Mouse (Mus musculus) midbrain, embryonic 13.5 days (tissue): ENCODE measurements around the gene Slc30a9. TPM values are rescaled to one million over a fixed set of nuclear protein-coding genes. Genes with fewer than 3 reads are reported as not detected.

Experiments used
- ATAC-seq: fragments of 200-750 bp; cut with Nextera tagmentation; 2 replicates; pipeline ENCODE4 v1.8.0; 2017; ENCODE audit warnings: mild to moderate bottlenecking, moderate TSS enrichment, moderate library complexity
- H3K27ac ChIP-seq: fragments of 300-500 bp; sonication (generic); 2 replicates; pipeline ENCODE4 v1.5.1; 2015; ENCODE audit warnings: inconsistent platforms, mild to moderate bottlenecking, moderate library complexity
- H3K27me3 ChIP-seq: fragments of 300-500 bp; sonication (generic); 2 replicates; pipeline ENCODE4 v1.6.1; 2015; ENCODE audit warnings: mild to moderate bottlenecking, inconsistent platforms
- H3K36me3 ChIP-seq: fragments of 300-500 bp; sonication (generic); 2 replicates; pipeline ENCODE4 v1.6.1; 2015; ENCODE audit warnings: mild to moderate bottlenecking, inconsistent platforms
- H3K4me1 ChIP-seq: fragments of 300-500 bp; sonication (generic); replicated peaks from 2 replicates; pipeline ENCODE4 v1.6.1; 2015; ENCODE audit warnings: inconsistent platforms
- H3K4me2 ChIP-seq: fragments of 300-500 bp; sonication (generic); replicated peaks from 2 replicates; pipeline ENCODE4 v1.6.1; 2015; ENCODE audit warnings: moderate library complexity, mild to moderate bottlenecking, inconsistent platforms
- H3K4me3 ChIP-seq: fragments of 300-500 bp; sonication (generic); replicated peaks from 2 replicates; pipeline ENCODE4 v1.5.1; 2015; ENCODE audit warnings: mild to moderate bottlenecking, inconsistent platforms
- H3K9ac ChIP-seq: fragments of 300-500 bp; sonication (generic); replicated peaks from 2 replicates; pipeline ENCODE4 v1.6.1; 2015; ENCODE audit warnings: mild to moderate bottlenecking, inconsistent platforms
- H3K9me3 ChIP-seq: fragments of 300-500 bp; sonication (generic); 2 replicates; pipeline ENCODE4 v1.6.1; 2016; ENCODE audit warnings: mild to moderate bottlenecking, inconsistent platforms
- WGBS: fragments of 180-500 bp; shearing (Covaris S2); methylation state at CpG from one replicate; pipeline ENCODE4 v1.1.7; 2015; 5-methylcytosine and 5-hydroxymethylcytosine counted together
- polyA plus RNA-seq: library from polyadenylated mRNA; unstranded; fragments of >200 nt; fragmentation: Nextera tagmentation; extraction: Ambion mirVana; gene quantifications from 2 replicates; pipeline ENCODE4 v1.2.1, GENCODE M21; 2015

Slc30a9 gene
- polyA plus RNA-seq, 1 experiment from 2014 or later = 136 TPM

DNA sequence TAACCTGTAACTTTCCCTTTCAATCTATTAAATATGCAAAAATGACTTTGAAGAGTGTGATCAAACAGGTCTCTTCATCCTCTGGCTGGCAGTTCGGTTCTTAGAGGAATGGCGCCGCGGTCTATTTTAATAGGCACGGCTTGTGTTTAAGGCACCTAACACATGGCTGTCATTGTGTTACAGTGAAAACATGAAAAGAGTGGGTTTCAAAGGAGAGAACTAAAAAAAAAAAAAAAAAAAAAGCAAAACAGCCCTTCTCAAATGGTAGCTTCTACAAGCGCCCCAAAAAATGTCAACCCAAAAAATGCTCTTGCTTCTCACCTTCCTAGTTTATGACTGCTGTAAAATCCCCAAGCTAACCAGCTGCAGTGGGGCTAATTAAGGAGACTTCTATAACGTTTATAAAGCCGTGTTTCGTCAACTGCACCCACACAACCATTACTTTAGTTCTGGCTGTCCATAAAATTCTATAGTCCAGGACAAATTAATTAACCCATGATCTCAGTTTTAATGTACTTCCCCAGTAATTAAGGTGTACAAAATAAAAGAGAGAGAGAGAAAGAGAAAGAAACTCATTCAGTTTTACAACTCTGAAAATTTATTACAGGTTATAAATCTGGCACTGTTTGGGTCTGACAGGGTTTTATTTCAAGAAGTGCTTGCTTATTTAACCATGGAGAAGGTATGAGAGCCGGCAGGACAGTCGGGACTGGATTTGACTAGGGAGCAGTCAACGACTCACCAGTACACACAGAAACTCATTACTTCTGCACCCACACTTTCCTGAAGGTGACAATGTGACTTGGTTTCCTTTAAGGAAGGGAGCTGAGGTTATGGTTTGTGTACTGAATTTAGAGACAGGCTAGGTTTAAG, 94.1 kb downstream of the Slc30a9 start:
- 74% methylated on average over 12 of the region's 12 CpGs for WGBS
- Histone ChIP-seq H3K9ac (no peak overlapping the region), H3K36me3 (peaks cover 22% of the 10 kb centered on the region), H3K4me3 (no peak overlapping the region), H3K9me3 (no peaks in the 10 kb centered on the region), H3K27me3 (no peaks in the 10 kb centered on the region), H3K4me2 (no peak overlapping the region), H3K27ac (no peak overlapping the region), H3K4me1 (no peaks in the 10 kb centered on the region; the same call in 1 of the 2 replicates)
- 0 out of 2 replicates have a peak, but pooled peaks have one; percentile 19 for ATAC-seq

DNA sequence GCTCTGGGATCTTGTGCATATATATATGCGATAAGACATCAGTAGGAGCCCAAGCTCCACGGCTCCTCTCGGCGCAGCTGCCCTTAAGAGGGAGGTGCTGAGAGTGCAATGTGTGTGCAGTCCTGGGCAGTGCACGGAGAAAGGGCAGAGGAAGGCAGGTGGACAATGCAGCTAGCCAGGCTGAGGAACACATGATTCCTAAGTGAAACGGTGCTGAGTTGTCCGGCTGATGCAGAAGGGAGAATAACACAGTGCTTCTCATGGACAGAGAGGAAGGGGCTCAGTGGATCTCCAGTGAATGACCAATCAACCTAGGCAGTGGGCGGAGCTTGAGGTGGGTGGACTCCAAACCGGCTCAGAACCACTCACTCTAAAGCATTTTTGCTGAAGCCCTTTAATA, 94.9 kb downstream of the Slc30a9 start:
- no peaks in the 10 kb centered on the region for H3K27me3 ChIP-seq
- H3K4me2 ChIP-seq = no peak overlapping the region
- H3K27ac ChIP-seq = no peak overlapping the region
- no peak overlapping the region for H3K4me3 ChIP-seq
- ATAC-seq = no peak; the same call in 1 of the 2 replicates
- WGBS = 77% methylated on average over 9 of the region's 9 CpGs
- no peaks in the 10 kb centered on the region for H3K9me3 ChIP-seq
- no peak overlapping the region for H3K9ac ChIP-seq
- H3K36me3 ChIP-seq = peaks cover 22% of the 10 kb centered on the region
- H3K4me1 ChIP-seq = no peaks in the 10 kb centered on the region; the same call in 1 of the 2 replicates

DNA sequence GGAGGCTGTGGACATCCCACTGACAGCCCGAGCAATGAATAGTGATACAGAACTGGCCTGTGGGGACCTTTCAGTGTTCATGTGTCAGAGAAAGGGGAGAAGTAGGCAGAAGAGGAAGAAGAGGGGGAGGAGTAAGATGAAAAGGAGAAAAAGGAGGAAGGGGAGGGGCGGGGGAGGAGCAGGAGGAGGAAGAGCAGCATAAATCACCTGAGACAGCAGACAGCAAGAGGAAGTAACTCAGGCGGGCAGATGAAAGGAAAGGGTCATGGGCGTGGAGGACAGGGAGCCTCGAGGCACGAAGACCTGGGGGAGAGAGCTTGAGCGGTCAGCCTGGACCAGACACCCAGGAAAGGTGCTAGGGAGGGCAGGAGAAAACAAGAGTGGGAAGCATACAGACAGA, 97.6 kb downstream of the Slc30a9 start:
- H3K9ac ChIP-seq = no peak overlapping the region
- no peak overlapping the region for H3K27ac ChIP-seq
- H3K4me3 ChIP-seq = no peak overlapping the region
- H3K27me3 ChIP-seq = no peaks in the 10 kb centered on the region
- 85% methylated on average over 7 of the region's 7 CpGs for WGBS
- no peak overlapping the region for H3K4me2 ChIP-seq
- peaks cover 7% of the 10 kb centered on the region for H3K36me3 ChIP-seq
- no peak for ATAC-seq
- H3K4me1 ChIP-seq = no peaks in the 10 kb centered on the region; the same call in 1 of the 2 replicates
- no peaks in the 10 kb centered on the region for H3K9me3 ChIP-seq

DNA sequence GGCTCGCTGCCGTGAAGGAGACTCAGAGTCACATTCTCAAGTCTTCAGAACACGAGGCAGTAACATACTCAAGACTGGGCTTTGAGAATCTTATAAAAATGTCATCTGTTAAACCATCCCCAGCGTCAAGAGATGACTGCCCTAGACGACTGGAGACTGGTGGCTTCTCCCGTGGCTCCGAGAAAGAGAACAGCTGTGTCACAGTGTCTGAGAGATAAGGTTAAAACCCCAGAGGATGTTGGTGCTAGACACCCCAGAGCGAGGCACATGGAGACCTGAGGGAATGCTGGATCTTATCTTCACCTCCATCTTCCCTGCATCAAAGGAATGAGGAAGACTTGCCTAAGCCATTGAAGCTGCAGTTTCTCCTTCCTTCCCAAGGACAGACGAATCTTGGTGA, 98.2 kb downstream of the Slc30a9 start:
- ATAC-seq = no peak
- H3K27me3 ChIP-seq = no peaks in the 10 kb centered on the region
- H3K9me3 ChIP-seq = no peaks in the 10 kb centered on the region
- H3K36me3 ChIP-seq = peaks cover 7% of the 10 kb centered on the region
- no peak overlapping the region for H3K9ac ChIP-seq
- no peaks in the 10 kb centered on the region; the same call in 1 of the 2 replicates for H3K4me1 ChIP-seq
- H3K27ac ChIP-seq = no peak overlapping the region
- WGBS = 91% methylated on average over 9 of the region's 9 CpGs
- no peak overlapping the region for H3K4me3 ChIP-seq
- no peak overlapping the region for H3K4me2 ChIP-seq

Other genes with a start within 250 kb of the Slc30a9 start
- 1.1 and 2.0 TPM in 2 replicates for gene Phox2b, start 207.7 kb upstream of the Slc30a9 start, polyA plus RNA-seq
- 92.4 and 94.6 TPM in 2 replicates for gene Tmem33, start 46.4 kb upstream of the Slc30a9 start, polyA plus RNA-seq
- 10.3 and 10.6 TPM in 2 replicates for gene Bend4, start 121.4 kb downstream of the Slc30a9 start, polyA plus RNA-seq